In genomic region chr16:94086701-94087569, GRCm38 (mm10) we compare ENCODE assay signal across 12 mouse cellular contexts. TPM values are rescaled to one million over a fixed set of nuclear protein-coding genes. Genes with fewer than 3 reads are reported as not detected.
DNase-seq lines count a peak whose midpoint lies in the region; ATAC-seq and TF ChIP-seq lines count a peak whose summit lies in the region.
"Had no signal": no experiment of that assay in that cellular context is flagged by ENCODE, and none has a peak within 500 bp of the region (broad histone marks: within the 10 kb centered on the region; RNA-seq: fewer than 3 reads in every experiment).

No protein-coding gene starts in this region.

- peak overlapping the region in 1 of 2 experiments; percentile 16; a peak in 1 of 4 replicates for H3K4me3 ChIP-seq in heart, embryonic 14.5 days (ENCODE audit: control insufficient read depth in 1 of 2, insufficient read depth in 1 of 2, low read depth in 1 of 2, low read length in 2 of 2)
- peak overlapping the region; percentile 27 for H3K4me3 ChIP-seq in midbrain, embryonic 12.5 days
- H3K4me3 ChIP-seq in midbrain, postnatal 0 days (ENCODE audit: low read depth, low read length) = no peak overlapping the region
- H3K4me3 ChIP-seq in kidney, postnatal 0 days (replicated peaks; ENCODE audit: low read depth, low read length) = peak overlapping the region; percentile 28
- H3K4me3 ChIP-seq in stomach, embryonic 16.5 days (replicated peaks; ENCODE audit: low read length) = peak overlapping the region; percentile 15
- H3K4me3 ChIP-seq: hindbrain, embryonic 15.5 days; liver, embryonic 13.5 days had no signal

- H3K27ac ChIP-seq in heart, embryonic 14.5 days (replicated peaks in 1 of 2; ENCODE audit: control insufficient read depth in 1 of 2, insufficient read depth in 1 of 2, low read depth in 2 of 2, low read length in 2 of 2) = no peak overlapping the region
- H3K27ac ChIP-seq in midbrain, embryonic 12.5 days (replicated peaks) = no peak overlapping the region
- no peak overlapping the region for H3K27ac ChIP-seq in midbrain, postnatal 0 days (ENCODE audit: low read depth, low read length)
- H3K27ac ChIP-seq in kidney, postnatal 0 days = no peak overlapping the region
- H3K27ac ChIP-seq in stomach, embryonic 16.5 days (ENCODE audit: low read length) = no peak overlapping the region
- H3K27ac ChIP-seq: hindbrain, embryonic 15.5 days; liver, embryonic 13.5 days had no signal

- WGBS in heart, embryonic 14.5 days = 3% methylated on average over 50 of the region's 50 CpGs
- under 1% methylated on average over 50 of the region's 50 CpGs for WGBS in midbrain, embryonic 12.5 days
- WGBS in midbrain, postnatal 0 days = 3% methylated on average over 50 of the region's 50 CpGs
- 2% methylated on average over 50 of the region's 50 CpGs for WGBS in kidney, postnatal 0 days
- 7% methylated on average over 50 of the region's 50 CpGs for WGBS in stomach, embryonic 16.5 days

- H3K36me3 ChIP-seq in heart, embryonic 14.5 days (ENCODE audit: control insufficient read depth, insufficient read depth, low read length) = no peaks in the 10 kb centered on the region
- H3K36me3 ChIP-seq in midbrain, embryonic 12.5 days = no peaks in the 10 kb centered on the region
- H3K36me3 ChIP-seq in midbrain, postnatal 0 days (ENCODE audit: insufficient read depth, low read length) = no peaks in the 10 kb centered on the region
- H3K36me3 ChIP-seq in kidney, postnatal 0 days (ENCODE audit: insufficient read depth, low read length) = no peaks in the 10 kb centered on the region
- H3K36me3 ChIP-seq in stomach, embryonic 16.5 days (ENCODE audit: control insufficient read depth, insufficient read depth, low read length) = no peaks in the 10 kb centered on the region
- H3K36me3 ChIP-seq: hindbrain, embryonic 15.5 days; liver, embryonic 13.5 days had no signal

- no peak for TF ChIP-seq CTCF in midbrain, postnatal 0 days (IDR thresholded peaks at IDR 0.05)
- TF ChIP-seq CTCF in kidney, postnatal 0 days (IDR thresholded peaks at IDR 0.05; ENCODE audit: low read depth) = no peak; the same call in 1 of the 2 replicates

- peak overlapping the region; percentile 18; the same call in 1 of the 2 replicates for H3K4me2 ChIP-seq in heart, embryonic 14.5 days (ENCODE audit: low read length)
- peak overlapping the region; percentile 22; the same call in 1 of the 2 replicates for H3K4me2 ChIP-seq in midbrain, embryonic 12.5 days (replicated peaks)
- no peak overlapping the region for H3K4me2 ChIP-seq in midbrain, postnatal 0 days (ENCODE audit: low read depth, low read length, poor library complexity, severe bottlenecking)
- H3K4me2 ChIP-seq in kidney, postnatal 0 days (ENCODE audit: low read length) = peak overlapping the region; percentile 32
- peak overlapping the region; percentile 24; the same call in 1 of the 2 replicates for H3K4me2 ChIP-seq in stomach, embryonic 16.5 days (ENCODE audit: low read depth, low read length)
- H3K4me2 ChIP-seq: hindbrain, embryonic 15.5 days; liver, embryonic 13.5 days had no signal

- ATAC-seq in heart, embryonic 14.5 days (ENCODE audit: insufficient number of reproducible peaks, insufficient read depth, low FRiP score, low read depth) = no peak
- ATAC-seq in midbrain, embryonic 12.5 days (ENCODE audit: low FRiP score, low read depth) = no peak
- ATAC-seq in midbrain, postnatal 0 days (ENCODE audit: low FRiP score) = no peak
- no peak for ATAC-seq in kidney, postnatal 0 days (replicated peaks; ENCODE audit: low FRiP score, low read depth)
- ATAC-seq in stomach, embryonic 16.5 days (ENCODE audit: insufficient read depth, low FRiP score) = no peak

- peaks cover 4 to 23% of the 10 kb centered on the region in 2 experiments; a peak in 3 of 4 replicates for H3K4me1 ChIP-seq in heart, embryonic 14.5 days (ENCODE audit: control insufficient read depth in 2 of 2, insufficient read depth in 2 of 2, low read length in 2 of 2)
- peaks cover 24% of the 10 kb centered on the region for H3K4me1 ChIP-seq in midbrain, embryonic 12.5 days
- H3K4me1 ChIP-seq in midbrain, postnatal 0 days (ENCODE audit: insufficient read depth, low read length) = 0 out of 2 replicates have a peak, but pooled peaks cover 4% of the 10 kb centered on the region
- H3K4me1 ChIP-seq in kidney, postnatal 0 days (replicated peaks; ENCODE audit: insufficient read depth, low read length) = peaks cover 18% of the 10 kb centered on the region
- H3K4me1 ChIP-seq in stomach, embryonic 16.5 days (ENCODE audit: control insufficient read depth, insufficient read depth, low read length) = peaks cover 13% of the 10 kb centered on the region

- DNase-seq in heart, postnatal 25 days (ENCODE audit: low spot score) = no peak
- no peak for DNase-seq in midbrain, postnatal 0 days (ENCODE audit: low spot score)
- DNase-seq in kidney, postnatal 0 days (ENCODE audit: low spot score) = no peak
- DNase-seq in spleen, postnatal 36 days (ENCODE audit: low spot score in 2 of 2) = no peak
- DNase-seq in layer of hippocampus, adult 11-12 months (ENCODE audit: low spot score) = no peak
- DNase-seq: liver, embryonic 13.5 days had no signal

- peaks cover 96% of the 10 kb centered on the region for H3K27me3 ChIP-seq in heart, embryonic 14.5 days (ENCODE audit: control insufficient read depth, insufficient read depth, low read length)
- peaks cover 99% of the 10 kb centered on the region for H3K27me3 ChIP-seq in midbrain, embryonic 12.5 days
- peaks cover 86% of the 10 kb centered on the region for H3K27me3 ChIP-seq in midbrain, postnatal 0 days (ENCODE audit: insufficient read depth, low read length)
- peaks cover 94% of the 10 kb centered on the region for H3K27me3 ChIP-seq in kidney, postnatal 0 days (ENCODE audit: insufficient read depth, low read length)
- H3K27me3 ChIP-seq in stomach, embryonic 16.5 days (ENCODE audit: control insufficient read depth, insufficient read depth, low read length) = peaks cover 93% of the 10 kb centered on the region

- no peaks in the 10 kb centered on the region for H3K9me3 ChIP-seq in heart, embryonic 14.5 days (ENCODE audit: control insufficient read depth, low read length)
- H3K9me3 ChIP-seq in midbrain, embryonic 12.5 days = no peaks in the 10 kb centered on the region
- H3K9me3 ChIP-seq in midbrain, postnatal 0 days (ENCODE audit: low read length) = no peaks in the 10 kb centered on the region
- H3K9me3 ChIP-seq in kidney, postnatal 0 days (replicated peaks; ENCODE audit: low read length) = no peaks in the 10 kb centered on the region
- H3K9me3 ChIP-seq in stomach, embryonic 16.5 days (replicated peaks; ENCODE audit: control insufficient read depth, low read length) = no peaks in the 10 kb centered on the region
- H3K9me3 ChIP-seq: hindbrain, embryonic 15.5 days; liver, embryonic 13.5 days had no signal

- intact Hi-C loops in heart, postnatal 25 days (cut with DNase I) = no loop called here

- H3K9ac ChIP-seq in heart, embryonic 14.5 days (ENCODE audit: low read length) = no peak overlapping the region
- no peak overlapping the region for H3K9ac ChIP-seq in midbrain, embryonic 12.5 days (replicated peaks)
- H3K9ac ChIP-seq in midbrain, postnatal 0 days (replicated peaks; ENCODE audit: low read length, poor library complexity, severe bottlenecking) = no peak overlapping the region
- H3K9ac ChIP-seq in kidney, postnatal 0 days (ENCODE audit: low read depth, low read length) = peak overlapping the region; percentile 49
- H3K9ac ChIP-seq in stomach, embryonic 16.5 days (ENCODE audit: low read length) = no peak overlapping the region
- H3K9ac ChIP-seq: hindbrain, embryonic 15.5 days; liver, embryonic 13.5 days had no signal

RNA-seq across cellular contexts. Expression of gene Sim2, which starts 2.2 kb away (rescaled TPM):
- polyA plus RNA-seq in heart, embryonic 14.5 days (2014; fragmentation: Nextera tagmentation; extraction: Ambion mirVana) = 0.11 TPM in 1 of 2 replicates, not detected in the other
- not detected for total RNA-seq in heart, postnatal 25 days (2021)
- polyA plus RNA-seq in midbrain, embryonic 12.5 days (2016; fragmentation: Nextera tagmentation; extraction: Ambion mirVana) = 0.83 and 2.0 TPM in 2 replicates
- not detected in 2 replicates for total RNA-seq in midbrain, postnatal 0 days (2014; rRNA removed)
- polyA plus RNA-seq in midbrain, postnatal 0 days (2015; fragmentation: Nextera tagmentation; extraction: Ambion mirVana) = 0.05 and 0.10 TPM in 2 replicates
- polyA plus RNA-seq in kidney, postnatal 0 days (2015; fragmentation: Nextera tagmentation; extraction: Ambion mirVana) = 3.0 and 3.1 TPM in 2 replicates
- 0.07 and 0.17 TPM in 2 replicates for polyA plus RNA-seq in stomach, embryonic 16.5 days (2015; fragmentation: Nextera tagmentation; extraction: Ambion mirVana)
- total RNA-seq: MEL; neutrophil, adult 5-6 weeks had no signal
- polyA plus RNA-seq: liver, embryonic 13.5 days had no signal
